Mouse (Mus musculus) left cerebral cortex, postnatal 4 days (tissue): ENCODE data around the gene Cyp20a1. TPM values are rescaled to one million over a fixed set of nuclear protein-coding genes. Genes with fewer than 3 reads are reported as not detected.

ENCODE experiments used
- DNase-seq: peaks from one replicate; pipeline ENCODE4 v3.0.0-alpha.2; 2022
- intact Hi-C: fragments of 180-260 bp; cut with DNase I; formaldehyde crosslinking; loops from one replicate; pipeline ENCODE4 v1.15.1; 2025
- total RNA-seq, 2 experiments: library from RNA; stranded (reverse); gene quantifications; 2 replicates each; pipeline ENCODE4 v1.2.3; 2021

Gene Cyp20a1
- total RNA-seq = 10 to 100 TPM; 13.6 to 18.1 TPM

GRCm38 (mm10) chr1:60342808-60343629, at the start of gene Cyp20a1:
TSS of gene Cyp20a1 (plus strand) at chr1:60343323.
- intact Hi-C loops = loop anchor here (5.0 kb wide), 1 partner anchor 64 kb away; the partner anchor contains the start of gene Abi2
- DNase-seq = peak; percentile 92

GRCm38 (mm10) chr1:60293921-60294320, 49.2 kb upstream of the Cyp20a1 start:
- intact Hi-C loops = no loop called here

GRCm38 (mm10) chr1:60343630-60344455, 720 bp downstream of the Cyp20a1 start:
- DNase-seq = no peak
- intact Hi-C loops = loop anchor here (5.0 kb wide), 1 partner anchor 63 kb away; the partner anchor contains the start of gene Abi2

More at GRCm38 (mm10) chr1:60293921-60294320, 49.2 kb upstream of the Cyp20a1 start:
- DNase-seq = no peak

GRCm38 (mm10) chr1:60344670-60345069, 1.5 kb downstream of the Cyp20a1 start:
- DNase-seq = no peak
- intact Hi-C loops = loop anchor here (5.0 kb wide), 1 partner anchor 63 kb away; the partner anchor contains the start of gene Abi2

GRCm38 (mm10) chr1:60345712-60346111, 2.6 kb downstream of the Cyp20a1 start:
- intact Hi-C loops = no loop called here
- DNase-seq = no peak

GRCm38 (mm10) chr1:60352786-60353185, 9.7 kb downstream of the Cyp20a1 start:
- DNase-seq = no peak

GRCm38 (mm10) chr1:60361626-60362025, 18.5 kb downstream of the Cyp20a1 start:
- intact Hi-C loops = no loop called here
- DNase-seq = no peak

More at GRCm38 (mm10) chr1:60352786-60353185, 9.7 kb downstream of the Cyp20a1 start:
- intact Hi-C loops = no loop called here

- no peak for DNase-seq
- intact Hi-C loops = no loop called here
Observed at GRCm38 (mm10) chr1:60376556-60376955, 33.4 kb downstream of the Cyp20a1 start.

GRCm38 (mm10) chr1:60381910-60382309, 38.8 kb downstream of the Cyp20a1 start:
- no peak for DNase-seq
- intact Hi-C loops = no loop called here

GRCm38 (mm10) chr1:60404848-60405247, 61.7 kb downstream of the Cyp20a1 start:
- no peak for DNase-seq
- intact Hi-C loops = loop anchor here (5.0 kb wide), 1 partner anchor 63 kb away; the partner anchor contains the start of gene Cyp20a1

- intact Hi-C loops = loop anchor here (5.0 kb wide), 1 partner anchor 66 kb away; the partner anchor contains the start of gene Cyp20a1
- DNase-seq = no peak
Observed at GRCm38 (mm10) chr1:60408501-60409167, 65.5 kb downstream of the Cyp20a1 start.

GRCm38 (mm10) chr1:60409168-60409828, 66.2 kb downstream of the Cyp20a1 start, which contains the start of gene Abi2:
TSS of gene Abi2 (plus strand) at chr1:60409619.
- DNase-seq = peak; percentile 98
- intact Hi-C loops = loop anchor here (5.0 kb wide), 1 partner anchor 67 kb away; the partner anchor contains the start of gene Cyp20a1

GRCm38 (mm10) chr1:60409928-60410817, 67.0 kb downstream of the Cyp20a1 start:
- DNase-seq = peak; percentile 43
- intact Hi-C loops = loop anchor here (5.0 kb wide), 1 partner anchor 68 kb away; the partner anchor contains the start of gene Cyp20a1

- no peak for DNase-seq
- intact Hi-C loops = no loop called here
Observed at GRCm38 (mm10) chr1:60416724-60417123, 73.6 kb downstream of the Cyp20a1 start.

GRCm38 (mm10) chr1:60423882-60424281, 80.8 kb downstream of the Cyp20a1 start:
- intact Hi-C loops = no loop called here
- no peak for DNase-seq

- intact Hi-C loops = no loop called here
- no peak for DNase-seq
Observed at GRCm38 (mm10) chr1:60428341-60428740, 85.2 kb downstream of the Cyp20a1 start.

GRCm38 (mm10) chr1:60428932-60429331, 85.8 kb downstream of the Cyp20a1 start:
- DNase-seq = peak; percentile 24

GRCm38 (mm10) chr1:60431531-60431930, 88.4 kb downstream of the Cyp20a1 start:
- no peak for DNase-seq
- intact Hi-C loops = no loop called here

More at GRCm38 (mm10) chr1:60428932-60429331, 85.8 kb downstream of the Cyp20a1 start:
- intact Hi-C loops = no loop called here

- DNase-seq = no peak
- intact Hi-C loops = no loop called here
Observed at GRCm38 (mm10) chr1:60432497-60432896, 89.4 kb downstream of the Cyp20a1 start.
